Mouse (Mus musculus) testis, adult 2 months (tissue): ENCODE results near the gene Gm20388. TPM values are rescaled to one million over a fixed set of nuclear protein-coding genes. Genes with fewer than 3 reads are reported as not detected.

Experiments used
- H3K27ac ChIP-seq: fragments of 200-500 bp; 2 replicates; pipeline ENCODE4 v1.5.1; 2012; ENCODE audit warnings: low read depth, low read length; ENCODE audit not compliant: control insufficient read depth, insufficient read depth
- H3K27me3 ChIP-seq: fragments of 200-500 bp; 2 replicates; pipeline ENCODE4 v1.6.1; 2012; ENCODE audit warnings: mild to moderate bottlenecking, low read length, moderate library complexity; ENCODE audit not compliant: control insufficient read depth, insufficient read depth
- H3K36me3 ChIP-seq: fragments of 200-500 bp; 2 replicates; pipeline ENCODE4 v1.6.1; 2012; ENCODE audit warnings: mild to moderate bottlenecking, low read length; ENCODE audit not compliant: control insufficient read depth, insufficient read depth
- H3K4me1 ChIP-seq: fragments of 200-500 bp; 2 replicates; pipeline ENCODE4 v1.6.1; 2012; ENCODE audit warnings: low read length; ENCODE audit not compliant: control insufficient read depth, insufficient read depth
- H3K4me3 ChIP-seq: fragments of 200-500 bp; 2 replicates; pipeline ENCODE4 v1.5.1; 2012; ENCODE audit warnings: low read depth, mild to moderate bottlenecking, low read length, moderate library complexity, mixed read lengths; ENCODE audit not compliant: control insufficient read depth
- CTCF ChIP-seq: fragments of 200-500 bp; IDR thresholded peaks from 2 replicates; pipeline ENCODE4 v1.5.1; 2012; ENCODE audit warnings: low read depth, mild to moderate bottlenecking, inconsistent platforms, low read length, moderate library complexity; ENCODE audit not compliant: control insufficient read depth, insufficient read depth, insufficient replicate concordance
- POLR2A ChIP-seq: fragments of 200-500 bp; IDR thresholded peaks from 2 replicates; pipeline ENCODE4 v1.6.1; 2012; ENCODE audit warnings: low read depth, mild to moderate bottlenecking, inconsistent platforms, low read length, moderate library complexity; ENCODE audit not compliant: control insufficient read depth
- polyA plus RNA-seq: library from polyadenylated mRNA; depleted of rRNA; stranded (reverse); fragments of >200 nt; gene quantifications from 2 replicates; pipeline ENCODE4 v1.2.3, GENCODE M21; 2012

The Gm20388 gene
- polyA plus RNA-seq, 1 experiment = 5.6 TPM

- Histone ChIP-seq H3K36me3 (no peaks in the 10 kb centered on the region), H3K4me1 (no peaks in the 10 kb centered on the region), H3K27ac (no peak overlapping the region), H3K4me3 (no peak overlapping the region), H3K27me3 (no peaks in the 10 kb centered on the region)
- no peak for TF ChIP-seq CTCF
- TF ChIP-seq POLR2A = no peak
Observed at GRCm38 (mm10) chr8:122638601-122639000, 2728.0 kb downstream of the Gm20388 start.

DNA sequence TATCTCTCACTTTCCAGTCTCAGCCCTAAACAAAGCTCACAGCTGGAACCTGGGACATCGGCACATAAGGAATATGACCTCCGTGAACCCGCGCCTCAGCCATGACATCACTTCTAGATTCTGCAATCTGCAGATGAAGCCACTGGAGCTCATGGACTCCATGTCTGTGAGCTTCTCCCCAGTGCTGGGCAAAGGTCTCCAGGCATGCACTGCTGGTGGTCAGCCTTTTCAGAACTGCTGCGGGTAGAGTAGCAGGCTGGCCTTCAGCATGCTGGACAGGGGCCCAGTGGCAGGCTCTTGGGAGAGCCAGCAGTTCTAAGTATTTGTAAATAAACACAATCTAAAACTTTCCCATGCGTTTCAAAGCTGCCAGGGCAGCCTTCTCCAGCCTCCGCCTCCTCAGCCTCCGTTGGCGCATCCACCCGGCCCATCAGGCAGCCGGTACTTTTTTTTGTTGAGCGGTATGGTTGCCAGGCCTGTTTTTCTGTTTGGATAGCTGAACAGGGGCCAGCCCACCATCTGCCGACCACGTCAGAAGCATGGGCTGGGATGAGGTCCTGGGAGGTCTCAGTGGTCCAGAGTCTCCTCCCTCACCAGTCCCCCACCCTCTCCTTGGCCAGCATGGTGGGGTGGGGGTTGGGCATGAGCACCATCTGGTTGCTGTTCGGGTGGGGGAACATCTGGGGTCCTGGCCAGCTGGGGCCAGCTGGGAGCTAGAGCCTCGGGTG lies 2729.0 kb downstream of the Gm20388 start:
- no peaks in the 10 kb centered on the region for H3K4me1 ChIP-seq
- no peak overlapping the region for H3K4me3 ChIP-seq
- no peaks in the 10 kb centered on the region for H3K36me3 ChIP-seq
- no peak for TF ChIP-seq POLR2A
- TF ChIP-seq CTCF = no peak
- H3K27ac ChIP-seq = no peak overlapping the region
- H3K27me3 ChIP-seq = no peaks in the 10 kb centered on the region

DNA sequence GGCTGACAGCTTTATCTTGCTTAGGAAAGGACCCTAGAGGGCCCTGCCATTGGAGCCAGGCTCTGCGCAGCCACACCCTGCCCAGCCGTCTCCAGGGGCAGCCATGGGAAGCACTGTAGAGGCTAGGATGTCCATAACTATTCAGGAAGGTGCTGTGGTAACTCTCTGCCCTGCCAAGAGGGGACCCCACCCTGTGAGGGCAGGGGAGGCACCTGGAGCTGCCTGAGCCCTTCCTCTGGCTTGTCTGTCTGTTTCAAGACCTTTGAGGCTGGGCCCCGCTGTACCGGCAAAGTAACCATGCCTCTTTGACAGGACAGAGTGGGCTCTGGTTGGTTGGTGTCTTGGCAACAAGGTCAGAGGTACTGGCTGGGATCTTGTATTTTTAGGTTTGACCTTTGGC lies 2730.2 kb downstream of the Gm20388 start:
- Histone ChIP-seq H3K4me3 (no peak overlapping the region), H3K36me3 (no peaks in the 10 kb centered on the region), H3K4me1 (no peaks in the 10 kb centered on the region; the same call in 1 of the 2 replicates), H3K27ac (no peak overlapping the region), H3K27me3 (no peaks in the 10 kb centered on the region)
- no peak for TF ChIP-seq POLR2A
- TF ChIP-seq CTCF = no peak

DNA sequence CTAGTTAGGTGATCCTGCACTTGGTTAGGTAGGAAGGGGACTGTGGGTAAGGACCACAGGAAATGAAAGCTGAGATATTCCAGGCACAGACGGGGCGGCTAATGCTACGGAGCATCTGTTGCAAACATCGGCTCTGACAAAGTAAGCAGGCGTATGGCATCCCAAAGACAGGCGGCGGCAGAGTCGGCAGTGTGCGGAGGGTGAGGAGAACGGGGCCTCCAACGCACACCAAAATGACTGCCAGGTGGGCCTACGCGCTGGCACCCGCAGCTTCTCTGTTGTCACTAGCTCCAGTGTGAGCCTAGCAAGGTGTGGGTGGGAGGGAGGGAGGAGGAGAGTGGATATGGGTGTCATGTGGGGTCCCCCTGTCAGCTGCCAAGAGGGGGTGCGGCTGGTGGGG lies 2730.8 kb downstream of the Gm20388 start:
- Histone ChIP-seq H3K36me3 (no peaks in the 10 kb centered on the region), H3K27ac (no peak overlapping the region), H3K4me3 (no peak overlapping the region), H3K27me3 (no peaks in the 10 kb centered on the region), H3K4me1 (no peaks in the 10 kb centered on the region; the same call in none of the 2 replicates)
- TF ChIP-seq POLR2A (no peak), CTCF (no peak)

DNA sequence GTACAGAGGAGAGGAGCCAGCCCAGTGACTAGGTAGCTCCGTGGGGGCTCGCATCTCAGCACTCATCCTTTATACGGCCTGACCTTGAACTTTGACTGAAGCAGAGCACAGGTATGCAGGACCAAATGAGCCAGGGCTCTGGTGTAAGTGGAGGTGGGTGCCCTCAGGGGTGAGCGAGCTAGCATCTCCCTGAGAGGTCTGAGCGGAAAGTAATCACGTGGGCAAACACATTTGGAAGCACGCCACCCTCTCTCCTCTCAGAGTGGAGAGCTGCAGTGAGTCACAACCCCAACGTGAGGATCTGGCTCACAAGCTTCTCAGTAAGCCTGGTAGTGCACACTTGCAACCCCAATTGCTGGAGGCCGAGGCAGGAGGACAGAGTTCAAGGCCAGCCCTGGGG lies 2731.4 kb downstream of the Gm20388 start:
- H3K27ac ChIP-seq = no peak overlapping the region
- no peaks in the 10 kb centered on the region for H3K27me3 ChIP-seq
- no peak overlapping the region for H3K4me3 ChIP-seq
- no peaks in the 10 kb centered on the region for H3K36me3 ChIP-seq
- H3K4me1 ChIP-seq = no peaks in the 10 kb centered on the region; the same call in none of the 2 replicates
- TF ChIP-seq POLR2A = no peak
- TF ChIP-seq CTCF = no peak

DNA sequence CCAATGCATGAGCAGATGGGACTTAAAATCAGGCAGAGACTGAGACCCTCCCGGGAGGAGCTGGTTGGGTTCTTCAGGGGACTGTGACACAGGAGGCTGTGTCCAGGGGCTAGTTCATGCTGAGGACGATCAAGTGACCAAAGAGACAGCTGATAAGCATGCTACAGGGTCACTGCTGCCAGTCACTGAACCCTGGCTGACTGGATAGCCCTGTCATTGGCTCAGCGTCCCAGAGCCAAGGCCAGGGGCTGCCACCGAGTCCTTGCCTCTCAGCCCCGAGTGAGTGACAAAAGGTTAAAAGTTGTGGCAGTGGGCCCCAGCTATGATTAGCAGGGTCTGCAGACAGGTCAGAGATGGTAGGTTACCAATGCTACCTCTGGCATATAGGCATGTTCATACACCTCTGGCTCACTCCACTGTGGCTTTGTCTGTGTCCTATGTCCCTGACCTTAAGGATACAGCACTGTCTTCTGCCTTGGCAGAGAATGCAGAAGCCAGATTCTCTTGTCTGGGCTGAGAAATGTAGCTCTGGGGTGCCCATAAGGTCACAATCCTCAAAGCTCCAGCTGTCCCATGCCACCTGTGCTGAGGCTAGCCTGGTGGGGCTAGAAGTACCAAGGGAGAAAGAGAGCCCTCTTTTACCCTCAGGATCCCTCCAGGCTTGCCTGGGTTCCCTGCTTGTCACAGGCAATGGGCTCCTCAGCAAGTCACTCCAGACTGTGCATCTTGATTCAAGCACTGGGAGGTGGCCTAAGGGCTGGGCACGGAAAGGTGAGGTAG lies 2733.7 kb downstream of the Gm20388 start:
- TF ChIP-seq CTCF (no peak), POLR2A (no peak)
- H3K36me3 ChIP-seq = no peaks in the 10 kb centered on the region
- no peaks in the 10 kb centered on the region; the same call in none of the 2 replicates for H3K4me1 ChIP-seq
- H3K27ac ChIP-seq = no peak overlapping the region
- no peaks in the 10 kb centered on the region for H3K27me3 ChIP-seq
- no peak overlapping the region for H3K4me3 ChIP-seq

DNA sequence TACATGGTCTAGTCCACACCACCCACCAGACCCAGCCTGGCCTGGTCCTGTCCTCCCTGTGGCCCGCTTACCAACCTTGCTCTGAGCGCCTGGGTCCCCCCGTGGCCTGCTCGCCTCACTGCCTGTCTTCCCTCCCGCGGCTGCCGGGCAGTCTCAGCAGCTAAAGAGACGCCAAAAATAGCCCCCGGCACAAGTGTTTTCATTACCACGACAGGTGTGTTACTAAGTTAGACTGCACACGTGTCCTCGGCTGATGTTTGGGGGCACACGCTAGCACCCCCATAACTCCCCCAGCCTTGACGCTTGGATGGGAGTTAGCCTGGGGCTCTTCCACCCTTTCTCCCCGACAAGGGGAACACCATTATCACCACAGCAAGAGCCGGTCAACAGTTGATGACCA lies 2735.7 kb downstream of the Gm20388 start:
- no peaks in the 10 kb centered on the region for H3K36me3 ChIP-seq
- TF ChIP-seq POLR2A = no peak
- H3K27me3 ChIP-seq = no peaks in the 10 kb centered on the region
- no peak overlapping the region for H3K27ac ChIP-seq
- H3K4me3 ChIP-seq = no peak overlapping the region
- H3K4me1 ChIP-seq = no peaks in the 10 kb centered on the region; the same call in none of the 2 replicates

GRCm38 (mm10) chr8:122648192-122648970 lies 2737.7 kb downstream of the Gm20388 start:
- no peaks in the 10 kb centered on the region; the same call in none of the 2 replicates for H3K4me1 ChIP-seq
- no peak overlapping the region for H3K4me3 ChIP-seq
- H3K27me3 ChIP-seq = no peaks in the 10 kb centered on the region
- no peak overlapping the region for H3K27ac ChIP-seq
- no peaks in the 10 kb centered on the region for H3K36me3 ChIP-seq
- TF ChIP-seq POLR2A = no peak
- TF ChIP-seq CTCF = no peak
